Mouse (Mus musculus): ENCODE data around the gene Kif21a.

GRCm38 (mm10) chr15:91004726-91005125 is 45.0 kb downstream of the Kif21a start:
- TF ChIP-seq ZKSCAN1 (IDR thresholded peaks at IDR 0.05; ENCODE audit: low read depth, low read length), result no peak
- no peak for TF ChIP-seq MXI1 (IDR thresholded peaks at IDR 0.05; ENCODE audit: low read depth, low read length)
- no peak for TF ChIP-seq NRF1 (IDR thresholded peaks at IDR 0.05; ENCODE audit: insufficient read depth, low read depth, low read length, poor library complexity, severe bottlenecking)
- TF ChIP-seq MAFK (IDR thresholded peaks at IDR 0.05; ENCODE audit: borderline replicate concordance, low read depth, low read length), result no peak
- no peak for TF ChIP-seq CTCF (IDR thresholded peaks at IDR 0.05 in 2 of 3, conservative IDR thresholded peaks at IDR 0.05 in 1 of 3; ENCODE audit: control insufficient read depth in 1 of 3, insufficient read depth in 1 of 3, low read depth in 2 of 3, low read length in 3 of 3, poor library complexity in 1 of 3, severe bottlenecking in 1 of 3)
- no peak for TF ChIP-seq MAX (IDR thresholded peaks at IDR 0.05; ENCODE audit: low read length)
- TF ChIP-seq CHD2 (IDR thresholded peaks at IDR 0.05; ENCODE audit: low read length), result no peak
- TF ChIP-seq E2F4 (IDR thresholded peaks at IDR 0.05; ENCODE audit: borderline replicate concordance, low read depth, low read length), result no peak
